Mouse (Mus musculus) hindbrain, embryonic 16.5 days (tissue): ENCODE results near the gene Man1c1. TPM values are rescaled to one million over a fixed set of nuclear protein-coding genes. Genes with fewer than 3 reads are reported as not detected.

Experiments used
- ATAC-seq: fragments of 200-750 bp; cut with Nextera tagmentation; 2 replicates; pipeline ENCODE4 v1.8.0; 2017; ENCODE audit warnings: moderate TSS enrichment, moderate library complexity
- H3K27ac ChIP-seq: fragments of 300-500 bp; sonication (generic); 2 replicates; pipeline ENCODE4 v1.5.1; 2014; ENCODE audit warnings: low read depth, mild to moderate bottlenecking, control low read depth, low read length, moderate library complexity
- H3K27me3 ChIP-seq: fragments of 300-500 bp; sonication (generic); replicated peaks from 2 replicates; pipeline ENCODE4 v1.6.1; 2014; ENCODE audit warnings: low read length; ENCODE audit not compliant: control insufficient read depth, insufficient read depth
- H3K36me3 ChIP-seq: fragments of 300-500 bp; sonication (generic); 2 replicates; pipeline ENCODE4 v1.6.1; 2014; ENCODE audit warnings: mild to moderate bottlenecking, low read length, moderate library complexity, mixed read lengths; ENCODE audit not compliant: control insufficient read depth, insufficient read depth
- H3K4me1 ChIP-seq: fragments of 300-500 bp; sonication (generic); 2 replicates; pipeline ENCODE4 v1.6.1; 2014; ENCODE audit warnings: low read depth, low read length; ENCODE audit not compliant: control insufficient read depth, insufficient read depth
- H3K4me2 ChIP-seq: fragments of 300-500 bp; sonication (generic); 2 replicates; pipeline ENCODE4 v1.6.1; 2014; ENCODE audit warnings: mild to moderate bottlenecking, low read length, control low read depth, moderate library complexity
- H3K4me3 ChIP-seq: fragments of 300-500 bp; sonication (generic); 2 replicates; pipeline ENCODE4 v1.5.1; 2014; ENCODE audit warnings: mild to moderate bottlenecking, low read length, control low read depth, moderate library complexity
- H3K9ac ChIP-seq: fragments of 300-500 bp; sonication (generic); 2 replicates; pipeline ENCODE4 v1.6.1; 2014; ENCODE audit warnings: low read depth, mild to moderate bottlenecking, control low read depth, low read length, moderate library complexity
- H3K9me3 ChIP-seq: fragments of 300-500 bp; sonication (generic); 2 replicates; pipeline ENCODE4 v1.6.1; 2014; ENCODE audit warnings: mild to moderate bottlenecking, low read length, moderate library complexity; ENCODE audit not compliant: control insufficient read depth
- WGBS: fragments of 180-500 bp; shearing (Covaris S2); extraction: QIAGEN DNeasy Blood & Tissue Kit; methylation state at CpG from one replicate; pipeline ENCODE4 v1.1.7; 2014; 5-methylcytosine and 5-hydroxymethylcytosine counted together
- polyA plus RNA-seq: library from polyadenylated mRNA; unstranded; fragments of >200 nt; fragmentation: Nextera tagmentation; extraction: Ambion mirVana; gene quantifications from 2 replicates; pipeline ENCODE4 v1.2.1, GENCODE M21; 2015

The Man1c1 gene
- polyA plus RNA-seq, 1 experiment from 2014 or later = 3.7 TPM

GRCm38 (mm10) chr4:134704590-134704989 is 500 bp upstream of the Man1c1 start:
- Histone ChIP-seq H3K27me3 (no peaks in the 10 kb centered on the region; the same call in 1 of the 2 replicates), H3K9me3 (no peaks in the 10 kb centered on the region), H3K4me3 (peak overlapping the region; percentile 74), H3K27ac (peak overlapping the region; percentile 86), H3K9ac (peak overlapping the region; percentile 74), H3K4me1 (peaks cover 25% of the 10 kb centered on the region), H3K4me2 (peak overlapping the region; percentile 99), H3K36me3 (no peaks in the 10 kb centered on the region)
- WGBS = under 1% methylated on average over 20 of the region's 21 CpGs
- ATAC-seq = no peak

- Histone ChIP-seq H3K9me3 (no peaks in the 10 kb centered on the region), H3K9ac (peak overlapping the region; percentile 67), H3K4me3 (peak overlapping the region; percentile 74), H3K27me3 (no peaks in the 10 kb centered on the region; the same call in 1 of the 2 replicates), H3K4me1 (peaks cover 25% of the 10 kb centered on the region), H3K27ac (peak overlapping the region; percentile 55), H3K4me2 (peak overlapping the region; percentile 99), H3K36me3 (no peaks in the 10 kb centered on the region)
- WGBS = under 1% methylated on average over 76 of the region's 90 CpGs
- ATAC-seq = no peak
These were observed 882 bp downstream of the Man1c1 start for GRCm38 (mm10) chr4:134702981-134703834.

GRCm38 (mm10) chr4:134701934-134702333 is 2.2 kb downstream of the Man1c1 start:
- WGBS = 30% methylated on average over 6 of the region's 6 CpGs
- no peak for ATAC-seq
- H3K36me3 ChIP-seq = no peaks in the 10 kb centered on the region
- no peaks in the 10 kb centered on the region for H3K9me3 ChIP-seq
- H3K27ac ChIP-seq = no peak overlapping the region
- peak overlapping the region; percentile 74 for H3K4me3 ChIP-seq
- H3K27me3 ChIP-seq = no peaks in the 10 kb centered on the region; the same call in 1 of the 2 replicates
- H3K4me1 ChIP-seq = peaks cover 26% of the 10 kb centered on the region
- peak overlapping the region; percentile 99 for H3K4me2 ChIP-seq
- H3K9ac ChIP-seq = peak overlapping the region; percentile 67; the same call in 1 of the 2 replicates

- no peak overlapping the region for H3K27ac ChIP-seq
- H3K9me3 ChIP-seq = no peaks in the 10 kb centered on the region
- 94% methylated on average over 2 of the region's 2 CpGs for WGBS
- H3K36me3 ChIP-seq = no peaks in the 10 kb centered on the region
- ATAC-seq = no peak
- H3K4me3 ChIP-seq = peak overlapping the region; percentile 74; the same call in 1 of the 2 replicates
- H3K9ac ChIP-seq = no peak overlapping the region
- H3K4me2 ChIP-seq = peak overlapping the region; percentile 99
- H3K4me1 ChIP-seq = peaks cover 27% of the 10 kb centered on the region
- H3K27me3 ChIP-seq = no peaks in the 10 kb centered on the region; the same call in 1 of the 2 replicates
These were observed 3.2 kb downstream of the Man1c1 start for GRCm38 (mm10) chr4:134700911-134701310.

GRCm38 (mm10) chr4:134693202-134693940 is 10.7 kb downstream of the Man1c1 start:
- Histone ChIP-seq H3K4me3 (no peak overlapping the region), H3K4me2 (no peak overlapping the region), H3K27me3 (no peaks in the 10 kb centered on the region), H3K27ac (no peak overlapping the region), H3K9me3 (peaks cover 4% of the 10 kb centered on the region), H3K9ac (no peak overlapping the region), H3K4me1 (peaks cover 2% of the 10 kb centered on the region; the same call in 1 of the 2 replicates), H3K36me3 (peaks cover 2% of the 10 kb centered on the region; the same call in 1 of the 2 replicates)
- WGBS = 76% methylated on average over 9 of the region's 9 CpGs
- no peak for ATAC-seq

GRCm38 (mm10) chr4:134692388-134692787 is 11.7 kb downstream of the Man1c1 start:
- no peak for ATAC-seq
- Histone ChIP-seq H3K4me1 (peaks cover 2% of the 10 kb centered on the region; the same call in 1 of the 2 replicates), H3K36me3 (peaks cover 2% of the 10 kb centered on the region; the same call in 1 of the 2 replicates), H3K4me2 (no peak overlapping the region), H3K9me3 (peaks cover 4% of the 10 kb centered on the region), H3K4me3 (no peak overlapping the region), H3K9ac (no peak overlapping the region), H3K27ac (no peak overlapping the region), H3K27me3 (no peaks in the 10 kb centered on the region)
- 93% methylated on average over 1 of the region's 1 CpGs for WGBS

GRCm38 (mm10) chr4:134686022-134686661 is 17.9 kb downstream of the Man1c1 start:
- WGBS = 78% methylated on average over 13 of the region's 13 CpGs
- Histone ChIP-seq H3K4me1 (peaks cover 15% of the 10 kb centered on the region), H3K9ac (no peak overlapping the region), H3K4me2 (no peak overlapping the region), H3K36me3 (no peaks in the 10 kb centered on the region; the same call in 1 of the 2 replicates), H3K27ac (no peak overlapping the region), H3K27me3 (no peaks in the 10 kb centered on the region), H3K9me3 (0 out of 2 replicates have a peak, but pooled peaks cover 3% of the 10 kb centered on the region), H3K4me3 (no peak overlapping the region)
- no peak for ATAC-seq

GRCm38 (mm10) chr4:134684637-134685338 is 19.3 kb downstream of the Man1c1 start:
- H3K4me2 ChIP-seq = no peak overlapping the region
- H3K27me3 ChIP-seq = no peaks in the 10 kb centered on the region
- no peak overlapping the region for H3K4me3 ChIP-seq
- no peaks in the 10 kb centered on the region for H3K36me3 ChIP-seq
- H3K27ac ChIP-seq = no peak overlapping the region
- H3K9me3 ChIP-seq = 0 out of 2 replicates have a peak, but pooled peaks cover 3% of the 10 kb centered on the region
- 87% methylated on average over 9 of the region's 9 CpGs for WGBS
- H3K9ac ChIP-seq = no peak overlapping the region
- ATAC-seq = no peak
- peaks cover 15% of the 10 kb centered on the region for H3K4me1 ChIP-seq
